Comparison of ENCODE assay signal across 9 mouse cellular contexts in genomic region chr11:105293901-105294494, GRCm38 (mm10). TPM values are rescaled to one million over a fixed set of nuclear protein-coding genes. Genes with fewer than 3 reads are reported as not detected.
DNase-seq lines count a peak whose midpoint lies in the region; ATAC-seq lines count a peak whose summit lies in the region.
"Had no signal": no experiment of that assay in that cellular context is flagged by ENCODE, and none has a peak within 500 bp of the region (broad histone marks: within the 10 kb centered on the region; RNA-seq: fewer than 3 reads in every experiment).

No protein-coding gene starts in this region.

- H3K27ac ChIP-seq in embryonic facial prominence, embryonic 13.5 days: peak overlapping the region; percentile 98
- peak overlapping the region; percentile 51 for H3K27ac ChIP-seq in hindbrain, embryonic 11.5 days (ENCODE audit: low read depth, low read length)
- H3K27ac ChIP-seq in midbrain, embryonic 13.5 days: no peak overlapping the region; the same call in 1 of the 2 replicates
- H3K27ac ChIP-seq: macrophage had no signal

- DNase-seq in adrenal gland, postnatal 10 days: peak; percentile 17
- no peak for DNase-seq in adrenal gland, postnatal 4 days (ENCODE audit: low spot score in 2 of 2)
- DNase-seq in hindbrain, embryonic 11.5 days (ENCODE audit: low spot score): peak; percentile 49
- no peak for DNase-seq in cerebellum, postnatal 25 days
- no peak for DNase-seq in urinary bladder, adult 2 months (ENCODE audit: low spot score)

- no peak for ATAC-seq in embryonic facial prominence, embryonic 13.5 days (ENCODE audit: insufficient number of reproducible peaks, insufficient read depth, low FRiP score, low TSS enrichment, low read depth)
- ATAC-seq in hindbrain, embryonic 11.5 days (ENCODE audit: low FRiP score): no peak
- ATAC-seq in midbrain, embryonic 13.5 days: peak; percentile 21
- no peak for ATAC-seq in megakaryocyte progenitor cell, adult 5-6 weeks (replicated peaks; ENCODE audit: poor library complexity)

- peak overlapping the region; percentile 83 for H3K4me2 ChIP-seq in embryonic facial prominence, embryonic 13.5 days
- peak overlapping the region; percentile 96 for H3K4me2 ChIP-seq in hindbrain, embryonic 11.5 days (replicated peaks; ENCODE audit: low read depth, low read length)
- H3K4me2 ChIP-seq in midbrain, embryonic 13.5 days (replicated peaks): peak overlapping the region; percentile 99

- WGBS in embryonic facial prominence, embryonic 13.5 days: 1% methylated on average over 9 of the region's 9 CpGs
- WGBS in hindbrain, embryonic 11.5 days: 4% methylated on average over 9 of the region's 9 CpGs
- WGBS in midbrain, embryonic 13.5 days: 2% methylated on average over 9 of the region's 9 CpGs

- peak overlapping the region; percentile 80 for H3K4me3 ChIP-seq in embryonic facial prominence, embryonic 13.5 days
- peak overlapping the region; percentile 61 for H3K4me3 ChIP-seq in hindbrain, embryonic 11.5 days (ENCODE audit: low read depth, low read length)
- peak overlapping the region; percentile 57 for H3K4me3 ChIP-seq in midbrain, embryonic 13.5 days (replicated peaks)

- H3K9ac ChIP-seq in embryonic facial prominence, embryonic 13.5 days: peak overlapping the region; percentile 96
- peak overlapping the region; percentile 75 for H3K9ac ChIP-seq in hindbrain, embryonic 11.5 days (ENCODE audit: low read depth, low read length)
- peak overlapping the region; percentile 51 for H3K9ac ChIP-seq in midbrain, embryonic 13.5 days (replicated peaks)

- H3K9me3 ChIP-seq in embryonic facial prominence, embryonic 13.5 days: no peaks in the 10 kb centered on the region
- no peaks in the 10 kb centered on the region for H3K9me3 ChIP-seq in hindbrain, embryonic 11.5 days (ENCODE audit: control insufficient read depth, low read length)
- H3K9me3 ChIP-seq in midbrain, embryonic 13.5 days: no peaks in the 10 kb centered on the region

- peaks cover 52% of the 10 kb centered on the region for H3K4me1 ChIP-seq in embryonic facial prominence, embryonic 13.5 days
- H3K4me1 ChIP-seq in hindbrain, embryonic 11.5 days (replicated peaks; ENCODE audit: control insufficient read depth, insufficient read depth, low read length): peaks cover 4% of the 10 kb centered on the region; the same call in 1 of the 2 replicates
- peaks cover 35% of the 10 kb centered on the region for H3K4me1 ChIP-seq in midbrain, embryonic 13.5 days (replicated peaks)

- H3K36me3 ChIP-seq in embryonic facial prominence, embryonic 13.5 days: peaks cover 44% of the 10 kb centered on the region
- no peaks in the 10 kb centered on the region for H3K36me3 ChIP-seq in hindbrain, embryonic 11.5 days (ENCODE audit: control insufficient read depth, insufficient read depth, low read length)
- H3K36me3 ChIP-seq in midbrain, embryonic 13.5 days: peaks cover 7% of the 10 kb centered on the region

- H3K27me3 ChIP-seq in embryonic facial prominence, embryonic 13.5 days: no peaks in the 10 kb centered on the region
- peaks cover 2% of the 10 kb centered on the region; the same call in 1 of the 2 replicates for H3K27me3 ChIP-seq in hindbrain, embryonic 11.5 days (ENCODE audit: control insufficient read depth, insufficient read depth, low read length)
- peaks cover 7% of the 10 kb centered on the region; the same call in 1 of the 2 replicates for H3K27me3 ChIP-seq in midbrain, embryonic 13.5 days

RNA-seq across cellular contexts. Expression of gene Mrc2, which starts 1.6 kb away (rescaled TPM):
- 10 to 100 TPM; 27.6 to 28.0 TPM for total RNA-seq in adrenal gland, postnatal 10 days (2021)
- 10 to 100 TPM; 43.5 to 49.5 TPM for total RNA-seq in adrenal gland, postnatal 4 days (2021)
- polyA plus RNA-seq in embryonic facial prominence, embryonic 13.5 days (2015; fragmentation: Nextera tagmentation; extraction: Ambion mirVana): 30.8 and 31.1 TPM in 2 replicates
- 6.6 and 7.2 TPM in 2 replicates for polyA plus RNA-seq in hindbrain, embryonic 11.5 days (2014; fragmentation: Nextera tagmentation; extraction: Ambion mirVana)
- 5.0 and 5.3 TPM in 2 replicates for polyA plus RNA-seq in midbrain, embryonic 13.5 days (2015; fragmentation: Nextera tagmentation; extraction: Ambion mirVana)
- not detected in 2 replicates for total RNA-seq in megakaryocyte progenitor cell, adult 5-6 weeks (2015)
- total RNA-seq in megakaryocyte progenitor cell, adult 5-6 weeks (2017): 0.41 TPM in 1 of 2 replicates, not detected in the other
- 24.4 and 32.4 TPM in 2 replicates for polyA plus RNA-seq in urinary bladder, adult 2 months (2012; rRNA removed)
- polyA plus RNA-seq: macrophage had no signal

Comparison
In these comparisons a context has a peak if more than half of its experiments do, and no peak if none do; other contexts are left out.
1. DNase-seq: peak in adrenal gland, postnatal 10 days (single experiment) and hindbrain, embryonic 11.5 days (single experiment); none in adrenal gland, postnatal 4 days (0 of 2), cerebellum, postnatal 25 days (0 of 2) and urinary bladder, adult 2 months (single experiment).
2. Peak in every context shown above with its lines, with median percentiles within 50 percentile points of each other: H3K4me2 ChIP-seq, H3K4me3 ChIP-seq and H3K9ac ChIP-seq.